Mouse (Mus musculus) brain, embryonic 14.5 days (tissue): ENCODE data around the gene Cd99l2.

Experiments used
- CTCF ChIP-seq: fragments of 200-500 bp; IDR thresholded peaks from 2 replicates; pipeline ENCODE4 v1.5.1; 2012; ENCODE audit warnings: inconsistent platforms, mild to moderate bottlenecking, moderate library complexity, borderline replicate concordance; ENCODE audit not compliant: insufficient read depth, insufficient read length; ENCODE audit errors: extremely low read depth
- POLR2A ChIP-seq: fragments of 200-500 bp; IDR thresholded peaks from 2 replicates; pipeline ENCODE4 v1.6.1; 2012; ENCODE audit warnings: mild to moderate bottlenecking, inconsistent platforms, borderline replicate concordance; ENCODE audit not compliant: poor library complexity, insufficient read depth, insufficient read length, severe bottlenecking; ENCODE audit errors: extremely low read depth

GRCm38 (mm10) chrX:71528646-71529045 is 36.0 kb upstream of the Cd99l2 start:
- TF ChIP-seq CTCF (no peak), POLR2A (no peak)
